Mouse (Mus musculus) lung, adult 18-20 months (tissue): ENCODE results near the gene Lrrc4b.

Source experiments
- DNase-seq, 2 experiments: peaks; one replicate each; pipeline ENCODE4 v3.0.0; 2022; ENCODE audit warnings: mixed read lengths in 2 of 2

The Lrrc4b gene

DNA sequence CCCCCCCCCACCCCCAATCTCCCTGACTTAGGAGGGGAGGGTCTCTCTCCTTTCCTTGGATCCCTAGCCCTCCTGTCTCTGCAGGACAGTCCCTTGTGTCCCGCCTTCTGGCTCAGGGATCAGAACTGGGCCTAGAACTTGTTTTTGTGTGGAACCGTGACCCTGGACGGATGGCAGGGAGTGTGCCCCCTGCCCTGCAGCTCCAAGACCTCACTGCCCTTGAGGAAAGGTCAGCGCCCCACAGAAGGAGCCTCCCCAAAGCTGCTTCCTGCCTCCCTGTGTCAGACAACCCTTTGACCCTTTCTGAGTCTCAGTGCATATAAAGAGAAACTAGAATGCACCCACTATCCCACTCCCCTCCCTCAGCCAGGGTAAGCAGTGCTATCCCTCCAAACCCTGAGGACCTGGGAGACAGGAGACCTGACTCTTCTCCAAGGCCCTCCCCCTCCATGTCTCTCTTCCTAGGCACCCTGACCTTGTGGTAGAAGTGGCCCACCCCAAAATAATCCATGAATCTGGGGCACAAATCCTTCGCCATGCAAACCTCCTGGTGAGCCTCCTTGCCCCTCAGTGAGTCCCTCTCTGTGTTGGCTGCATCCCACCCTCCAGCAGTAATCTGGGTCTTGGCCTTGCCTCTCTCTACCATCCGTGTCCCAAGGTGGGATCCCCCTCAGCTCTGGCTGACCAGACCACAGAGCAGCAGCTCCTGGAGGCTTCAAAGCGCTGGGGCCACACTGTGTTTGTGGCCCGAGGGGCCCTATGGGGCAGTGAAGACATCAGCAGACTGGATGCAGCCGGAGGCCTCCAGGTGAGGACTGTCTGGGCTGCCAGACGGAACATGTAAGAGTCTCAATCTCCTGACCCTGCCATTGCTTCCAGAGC lies 37.4 kb downstream of the Lrrc4b start:
- DNase-seq = no peak

GRCm38 (mm10) chr7:44466888-44467311 lies 38.1 kb downstream of the Lrrc4b start:
- no peak for DNase-seq

DNA sequence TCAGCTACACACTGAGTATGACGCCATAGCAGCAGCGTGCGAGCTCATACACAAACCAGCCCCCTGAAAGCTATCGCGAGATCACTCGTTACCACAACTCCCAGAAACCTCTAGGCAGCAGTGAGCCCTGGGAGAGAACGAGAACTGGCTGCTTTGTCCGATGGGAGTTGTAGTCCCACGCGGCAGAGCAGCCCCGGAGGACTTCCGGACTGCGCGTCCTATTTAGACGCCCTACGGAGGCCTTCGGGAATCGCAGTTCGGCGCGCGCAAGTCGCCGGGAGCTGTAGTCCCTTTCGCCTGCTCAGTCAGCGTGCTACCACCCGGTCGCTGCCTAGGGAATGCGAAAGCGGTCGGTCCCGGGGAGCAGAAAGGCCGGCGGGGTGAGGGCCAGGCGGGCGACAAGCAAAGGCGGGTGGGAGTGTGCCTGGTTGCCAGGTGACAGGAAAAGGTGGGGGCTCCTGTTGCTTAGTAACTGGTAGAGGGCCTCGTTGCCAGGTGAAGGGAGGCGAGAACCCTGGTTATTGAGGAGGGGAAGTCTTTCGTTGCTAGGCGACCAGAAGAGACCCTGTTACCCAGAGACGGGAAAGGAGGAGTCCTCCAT lies 39.1 kb downstream of the Lrrc4b start, which contains the start of gene Josd2:
Josd2 (plus strand) TSS at position 170 of the 601 bp plus-strand sequence.
- peak; percentile 97 to 98 for DNase-seq

DNA sequence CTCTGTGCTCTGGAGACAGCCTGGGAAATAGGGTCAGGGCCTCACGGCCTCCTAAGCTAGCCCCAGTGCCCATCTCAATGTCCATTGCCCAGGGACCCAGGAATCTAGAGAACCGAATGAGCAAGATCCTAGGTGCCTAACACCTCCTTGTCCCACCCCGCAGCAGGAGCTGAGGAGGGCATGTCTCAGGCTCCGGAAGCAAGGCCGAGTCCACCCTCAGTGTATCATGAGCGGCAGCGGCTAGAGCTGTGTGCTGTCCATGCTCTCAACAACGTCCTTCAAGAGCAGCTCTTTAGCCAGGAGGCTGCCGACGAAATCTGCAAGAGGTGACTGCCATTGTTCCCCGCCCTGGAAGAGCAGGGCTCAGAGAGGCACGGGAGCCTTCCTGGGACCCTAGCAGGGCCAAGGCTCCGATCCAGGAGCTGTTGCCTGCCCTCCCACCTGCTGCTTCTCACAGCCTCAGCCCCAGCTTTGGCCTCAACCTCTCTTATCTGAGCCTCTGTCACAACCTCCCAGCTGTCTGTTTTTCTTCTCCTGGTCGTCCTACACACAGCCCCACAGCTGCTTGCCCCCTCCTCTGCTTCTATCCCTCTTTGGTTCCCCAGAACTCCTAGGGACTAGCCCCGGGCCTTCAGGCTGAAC lies 39.9 kb downstream of the Lrrc4b start:
- DNase-seq = no peak

DNA sequence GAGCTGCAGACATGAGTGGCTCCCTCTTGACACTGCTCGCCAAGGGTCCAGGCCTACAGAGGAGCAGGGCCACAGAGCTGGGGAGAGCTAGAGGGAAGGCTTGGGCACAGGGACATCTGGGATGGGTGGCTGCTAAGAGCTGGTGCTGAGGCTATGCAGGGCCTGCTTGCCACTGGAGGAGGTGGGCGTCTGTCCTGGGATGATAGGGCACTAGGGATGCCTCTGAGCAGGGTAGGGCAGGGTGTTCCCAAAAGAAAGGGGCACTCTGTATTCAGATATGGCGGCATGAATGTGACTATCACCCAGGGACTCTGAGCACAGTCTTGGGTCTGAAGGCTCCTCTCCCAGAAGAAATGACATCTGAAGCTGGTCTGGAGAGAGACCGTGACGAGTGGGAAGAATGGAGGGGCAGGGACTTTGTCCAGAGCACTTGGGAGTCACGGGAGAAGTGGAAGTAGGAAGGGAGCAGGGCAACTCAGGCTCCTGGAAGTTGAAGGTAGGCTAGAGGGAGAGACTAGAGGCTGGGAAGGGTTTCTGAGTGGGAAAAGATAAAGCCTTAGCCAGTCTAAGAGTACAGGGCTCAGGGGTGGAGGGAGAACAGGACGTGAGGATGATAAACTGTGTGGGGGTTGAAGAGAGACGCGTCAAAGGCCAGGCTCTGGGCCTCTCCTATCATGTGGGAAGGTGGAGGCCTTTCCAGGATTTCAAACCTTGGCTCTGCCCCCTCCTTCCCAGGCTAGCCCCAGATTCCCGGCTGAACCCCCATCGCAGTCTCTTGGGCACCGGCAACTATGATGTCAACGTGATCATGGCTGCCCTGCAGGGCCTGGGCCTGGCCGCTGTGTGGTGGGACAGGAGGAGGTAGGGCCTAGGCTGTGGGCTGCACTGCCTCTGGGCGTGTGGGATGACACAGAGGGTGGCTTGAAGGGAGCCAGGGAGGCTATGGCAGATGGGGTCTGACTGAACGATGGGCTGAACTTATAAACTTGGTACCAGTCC lies 41.2 kb downstream of the Lrrc4b start:
- DNase-seq = no peak

- DNase-seq = no peak
These were observed 42.1 kb downstream of the Lrrc4b start for GRCm38 (mm10) chr7:44470696-44471612.

DNA sequence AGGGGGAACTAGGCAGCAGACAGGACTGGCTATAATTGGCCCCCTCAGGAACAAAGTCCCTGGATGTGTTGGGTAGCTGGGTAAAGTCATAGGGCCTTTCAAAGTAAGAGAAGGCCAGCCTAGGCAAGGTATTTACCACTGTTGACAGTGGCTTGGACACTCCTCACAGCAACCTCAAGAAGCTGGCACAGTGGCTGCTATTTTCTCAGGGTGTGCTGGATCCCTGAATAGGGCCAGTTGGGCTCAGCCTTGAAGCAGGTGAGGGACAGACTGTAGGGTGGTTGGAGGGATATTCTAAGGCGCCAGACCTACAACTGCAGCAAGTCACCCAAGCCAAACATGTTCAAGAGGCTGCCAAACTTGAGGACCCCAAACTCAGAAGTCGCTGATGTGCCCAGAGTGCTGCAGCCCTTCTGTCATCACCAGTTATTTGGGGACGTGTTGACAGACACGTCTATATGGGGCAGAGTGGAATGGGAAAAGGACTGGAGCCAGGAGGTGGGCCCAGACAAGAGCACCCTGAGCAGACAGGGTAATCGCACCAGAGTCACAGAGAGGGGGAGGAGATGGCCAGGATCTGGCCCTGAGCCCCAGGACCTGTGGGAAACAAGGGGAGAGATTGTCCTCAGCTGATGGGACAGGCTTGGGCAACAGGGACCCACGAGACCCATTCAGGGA lies 43.2 kb downstream of the Lrrc4b start:
- DNase-seq = no peak

DNA sequence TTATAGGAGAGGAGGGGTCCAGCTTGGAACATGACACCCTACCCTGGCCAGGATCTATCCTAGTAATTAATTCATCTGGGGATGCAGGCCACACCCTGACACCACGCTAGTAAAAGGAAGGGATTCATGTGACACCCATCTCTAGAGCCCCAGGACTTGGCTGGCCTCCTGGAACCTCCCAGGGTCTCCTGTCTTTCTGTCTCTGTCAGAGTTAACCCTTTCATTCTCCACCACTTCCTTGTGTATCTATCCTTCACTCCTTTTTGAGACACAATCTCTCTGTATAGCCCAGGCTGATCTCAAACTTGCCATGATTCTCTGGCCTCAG lies 43.7 kb downstream of the Lrrc4b start:
- DNase-seq = no peak

DNA sequence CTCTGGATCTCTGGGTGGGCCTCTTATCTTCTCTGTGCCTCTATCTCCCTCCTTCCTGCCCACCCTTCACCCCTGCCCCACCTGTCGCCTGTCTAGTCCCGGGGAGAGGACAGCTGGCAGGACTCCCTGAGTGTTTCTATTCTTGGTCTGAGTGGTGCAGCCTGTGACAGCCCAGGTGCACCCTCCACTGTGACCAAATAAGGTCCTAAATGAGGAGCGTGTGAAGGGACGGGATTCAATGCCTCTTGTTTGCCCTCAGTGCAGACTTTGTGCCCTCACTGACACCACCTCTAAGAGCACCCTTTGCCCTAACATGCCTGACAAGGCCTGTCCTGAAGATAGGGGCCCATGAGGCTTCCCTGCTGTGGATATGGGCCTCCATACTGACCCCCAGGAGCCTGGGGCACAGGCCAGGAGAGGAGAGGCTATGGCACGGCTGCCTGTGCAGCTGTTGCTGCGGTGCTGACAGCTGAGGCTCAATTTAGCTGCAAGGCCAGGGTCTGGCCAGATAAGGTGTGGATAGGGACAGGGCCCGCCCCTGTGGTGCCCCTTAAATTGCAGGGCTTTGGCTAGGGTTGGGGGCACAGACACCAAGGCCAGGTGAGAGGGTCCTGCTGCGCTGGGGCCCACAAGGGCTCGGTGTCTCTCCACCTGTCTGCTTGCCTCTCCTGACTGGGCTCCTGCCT lies 44.3 kb downstream of the Lrrc4b start:
- peak; percentile 37 to 43 for DNase-seq

GRCm38 (mm10) chr7:44474419-44474818 lies 45.6 kb downstream of the Lrrc4b start:
- no peak for DNase-seq

DNA sequence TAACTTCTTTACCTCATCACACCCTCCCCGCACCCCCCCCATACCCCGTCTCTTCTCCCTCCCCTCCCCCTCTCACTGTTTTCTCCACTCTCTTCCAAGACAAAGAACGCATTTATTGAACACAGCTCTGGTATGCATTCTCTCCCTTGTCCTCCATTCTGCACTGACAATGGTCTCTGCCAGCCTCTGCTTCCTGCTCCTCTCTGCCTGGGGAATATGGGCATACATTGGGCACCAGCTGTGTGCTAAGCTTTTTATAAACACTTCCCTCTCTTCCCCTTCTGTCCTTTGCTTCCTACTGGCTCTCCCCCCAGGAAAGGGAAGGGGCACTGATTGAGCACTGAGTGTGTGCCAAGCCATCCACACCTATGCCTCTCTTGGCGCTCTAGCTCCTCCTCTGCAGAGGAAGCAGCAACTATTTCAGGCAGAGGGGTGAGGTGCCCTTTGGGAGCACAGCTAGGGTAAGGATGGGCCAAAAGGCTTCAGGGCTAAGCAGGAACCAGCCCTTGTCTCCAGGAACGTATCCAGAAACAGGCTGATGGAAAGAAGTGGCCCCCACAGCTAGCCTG lies 46.3 kb downstream of the Lrrc4b start:
- no peak for DNase-seq

- no peak for DNase-seq
These were observed 54.1 kb downstream of the Lrrc4b start for GRCm38 (mm10) chr7:44482836-44483435.

DNA sequence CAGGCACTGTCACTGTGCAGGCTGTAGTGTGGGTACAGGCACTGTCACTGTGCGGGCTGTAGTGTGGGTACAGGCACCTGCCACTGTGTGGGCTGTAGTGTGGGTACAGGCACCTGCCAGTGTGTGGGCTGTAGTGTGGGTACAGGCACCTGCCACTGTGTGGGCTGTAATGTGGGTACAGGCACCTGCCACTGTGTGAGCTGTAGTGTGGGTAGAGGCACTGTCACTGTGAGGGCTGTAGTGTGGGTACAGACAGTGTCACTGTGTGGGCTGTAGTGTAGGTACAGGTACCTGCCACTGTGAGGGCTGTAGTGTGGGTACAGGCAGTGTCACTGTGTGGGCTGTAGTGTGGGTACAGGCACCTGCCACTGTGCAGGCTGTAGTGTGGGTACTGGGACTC lies 55.3 kb downstream of the Lrrc4b start:
- peak in 1 of 2 experiments; percentile 1 for DNase-seq

DNA sequence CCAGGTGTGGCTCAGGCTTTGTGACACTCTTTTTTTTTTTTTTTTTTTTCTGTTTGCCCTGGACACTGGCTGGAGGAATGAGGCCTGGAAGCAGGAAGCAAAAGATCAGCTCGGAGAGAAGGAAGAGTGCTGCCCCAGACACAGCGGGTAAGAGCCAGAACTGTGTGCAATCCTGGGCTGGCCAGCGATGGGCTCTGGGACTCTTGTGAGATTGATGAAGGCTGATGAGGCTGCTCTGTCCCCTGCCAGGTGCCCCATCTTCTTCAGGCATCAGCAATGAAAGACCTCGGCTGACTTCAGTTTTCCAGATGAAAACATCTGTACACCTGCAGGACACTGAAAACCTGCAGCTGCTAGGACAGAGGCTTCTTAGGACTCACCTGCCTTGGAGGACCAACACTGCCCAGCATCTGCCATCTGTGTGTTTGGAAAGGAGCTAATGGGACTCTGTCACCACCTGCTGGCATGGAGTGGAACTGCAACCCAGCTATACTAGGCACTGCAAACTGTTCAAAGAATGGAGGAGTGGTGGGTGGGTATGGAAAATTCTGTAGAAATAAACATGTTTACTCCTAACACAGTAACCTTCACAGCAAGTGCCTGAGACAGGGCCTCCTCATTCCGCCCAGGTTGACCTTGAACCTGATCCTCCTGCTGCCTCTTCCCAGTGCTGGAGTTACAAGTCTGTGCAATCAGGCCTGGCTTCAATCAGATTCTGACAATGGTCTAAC lies 56.2 kb downstream of the Lrrc4b start:
- peak; percentile 57 to 59 for DNase-seq

DNA sequence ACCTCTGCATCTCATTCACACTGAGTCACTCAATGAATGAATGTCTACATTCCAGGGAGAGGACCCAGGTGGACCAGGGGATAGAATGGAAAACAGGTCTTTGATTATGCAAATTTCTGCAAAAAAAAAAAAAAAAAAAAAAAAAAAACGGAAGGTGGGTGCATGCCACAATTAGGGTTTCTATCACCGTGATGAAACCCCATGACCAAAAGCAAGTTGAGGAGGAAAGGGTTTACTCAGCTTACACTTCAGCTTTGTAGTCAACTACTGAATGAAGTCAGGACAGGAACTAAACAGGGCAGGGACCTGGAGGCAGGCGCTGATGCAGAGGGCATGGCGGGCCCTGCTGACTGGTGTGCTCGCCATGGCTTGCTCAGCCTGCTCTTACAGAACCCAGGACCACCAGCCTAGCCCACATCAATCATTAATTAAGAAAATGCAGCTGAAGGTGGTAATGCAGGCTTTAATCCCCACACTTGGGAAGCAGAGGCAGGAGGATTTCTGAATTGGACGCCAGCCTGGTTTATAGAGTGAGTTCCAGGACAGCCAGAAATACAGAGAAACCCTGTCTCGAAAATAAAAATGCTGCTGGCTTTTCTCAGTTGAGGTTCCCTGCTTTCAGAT lies 56.9 kb downstream of the Lrrc4b start:
- peak in 1 of 2 experiments; percentile 1 for DNase-seq

DNA sequence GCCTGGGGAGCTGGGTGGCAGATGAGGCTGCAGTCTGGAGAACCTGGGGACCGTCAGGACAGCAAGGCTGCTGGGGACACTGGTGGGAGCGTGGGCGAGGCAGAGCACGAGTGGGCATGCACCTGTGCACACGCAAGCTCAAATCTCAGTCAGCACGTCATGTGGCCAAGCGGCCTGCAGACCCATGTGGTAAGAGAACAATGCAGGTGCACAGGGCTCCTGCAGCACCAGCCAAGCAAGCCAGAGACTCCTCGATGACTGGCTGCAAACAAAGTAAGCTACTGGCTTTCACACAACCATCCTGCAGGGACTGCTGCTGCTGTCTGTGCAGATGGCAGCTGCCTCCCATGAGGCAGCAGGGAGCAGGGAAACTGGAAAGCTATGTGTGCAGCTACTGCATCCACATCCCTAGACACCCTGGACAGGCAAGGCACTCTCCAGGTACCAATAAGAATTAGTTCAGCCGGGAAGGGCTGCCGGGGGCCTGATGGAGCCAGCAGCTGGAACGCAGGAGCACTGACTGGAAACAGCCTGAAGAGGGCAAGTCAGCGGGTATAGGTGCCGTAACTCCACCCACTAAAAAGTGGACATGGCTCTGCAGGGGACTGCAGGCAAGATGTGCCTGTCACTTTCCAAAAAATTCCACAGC lies 58.2 kb downstream of the Lrrc4b start:
- DNase-seq = peak in 1 of 2 experiments; percentile 3

DNA sequence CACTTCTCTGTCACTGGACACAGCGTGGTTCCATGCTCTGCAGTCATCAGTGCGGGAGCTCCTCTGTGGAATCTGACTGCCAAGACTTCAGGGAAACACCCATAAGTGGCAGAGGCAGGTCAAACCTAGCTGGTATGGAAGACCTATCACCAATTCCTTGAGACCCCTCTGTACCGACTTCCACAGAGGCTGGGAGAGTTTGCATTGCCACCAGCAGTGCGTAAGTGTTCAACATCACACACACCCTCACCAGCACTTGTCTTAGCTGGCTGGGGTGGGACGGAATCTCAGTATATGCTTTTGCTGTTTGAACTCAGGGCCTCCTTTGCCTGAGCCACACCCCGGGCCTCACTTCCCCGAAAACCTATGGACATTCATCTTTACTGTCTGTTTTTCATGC lies 59.1 kb downstream of the Lrrc4b start:
- DNase-seq = peak in 1 of 2 experiments; percentile 1

DNA sequence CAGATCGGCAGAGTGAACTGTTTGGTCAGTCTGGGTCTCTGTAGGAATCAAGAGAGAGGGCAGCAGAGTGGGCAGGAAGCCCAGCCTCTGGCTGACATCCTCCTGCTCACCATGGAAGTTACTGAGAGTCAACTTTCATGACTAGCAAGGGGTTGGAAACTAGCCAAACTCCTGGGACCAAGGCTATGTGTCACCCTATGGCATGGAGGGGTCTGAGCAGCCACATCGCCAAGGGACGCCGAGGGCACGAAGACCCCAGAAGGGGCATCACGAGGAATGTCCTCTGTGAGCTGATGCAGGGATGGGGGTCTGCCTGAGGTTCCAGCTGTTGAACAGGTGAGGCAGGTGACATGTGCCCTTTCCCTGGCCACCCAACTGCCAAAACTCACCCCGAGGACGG lies 59.7 kb downstream of the Lrrc4b start:
- no peak for DNase-seq
